Comparison of ENCODE assay signal across 1 mouse cellular context in genomic region chr17:28907959-28908358, GRCm38 (mm10).
TF ChIP-seq lines count a peak whose summit lies in the region.

No protein-coding gene starts in this region.

TF ChIP-seq in MEL, 35 proteins besides CTCF, POLR2A, EP300 and RAD21 (continued from another document):
- no peak for TF ChIP-seq ELF1 (IDR thresholded peaks at IDR 0.05; ENCODE audit: low read depth, low read length)
- TF ChIP-seq SIN3A (IDR thresholded peaks at IDR 0.05; ENCODE audit: low read length): no peak
- no peak for TF ChIP-seq ETS1 (IDR thresholded peaks at IDR 0.05; ENCODE audit: low read depth, low read length)
- no peak for TF ChIP-seq USF1 (IDR thresholded peaks at IDR 0.05; ENCODE audit: low read depth, low read length)
- TF ChIP-seq CHD1 (IDR thresholded peaks at IDR 0.05; ENCODE audit: low read depth, low read length): no peak
